Mouse (Mus musculus): ENCODE results near the gene Smco2.

The Smco2 gene

DNA sequence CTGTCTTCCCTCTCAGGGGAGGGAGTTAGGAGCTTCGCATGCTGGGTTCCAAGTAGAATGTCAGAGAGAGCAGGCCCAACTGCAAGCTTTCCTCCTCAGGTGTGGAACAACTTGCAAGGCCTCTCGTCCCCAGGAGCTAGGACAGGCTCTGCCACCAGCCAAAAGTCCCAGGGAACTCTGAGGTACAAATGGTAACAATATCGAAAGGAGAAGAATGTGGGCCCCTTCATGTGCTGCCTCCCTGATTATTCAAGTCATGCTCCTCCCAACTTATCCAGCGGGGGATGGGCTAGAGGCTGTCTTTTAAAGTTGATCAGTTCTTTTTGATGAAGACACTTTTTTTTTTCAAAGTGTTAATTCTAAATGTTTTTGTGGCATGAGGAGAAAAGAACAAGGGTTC is at the start of gene Smco2:
Smco2 (plus strand) TSS at position 55 of the 400 bp plus-strand sequence.
- DNase-seq (ENCODE audit: extremely low read depth, insufficient read length, low spot score): no peak

DNA sequence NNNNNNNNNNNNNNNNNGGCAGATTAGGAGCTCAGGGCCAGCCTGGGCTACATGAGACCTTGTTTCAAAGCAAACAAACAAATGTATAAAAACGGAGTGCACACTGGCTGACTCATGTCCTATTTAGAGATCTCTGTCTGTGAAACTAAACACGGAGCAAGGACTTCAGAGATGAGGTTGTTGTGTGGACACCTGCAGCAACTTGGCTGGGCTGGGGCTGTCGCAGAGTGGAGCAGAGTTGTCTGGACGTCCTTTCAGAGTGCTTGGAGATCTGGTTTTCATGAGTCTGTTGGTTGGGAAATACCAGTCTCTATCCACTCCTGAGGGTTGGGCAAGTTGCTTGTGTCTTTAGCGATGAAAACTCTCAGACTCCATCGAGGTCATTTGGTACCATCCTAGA is 39.9 kb upstream of the Smco2 start:
- no peak for DNase-seq (ENCODE audit: extremely low read depth, insufficient read length, low spot score)

DNA sequence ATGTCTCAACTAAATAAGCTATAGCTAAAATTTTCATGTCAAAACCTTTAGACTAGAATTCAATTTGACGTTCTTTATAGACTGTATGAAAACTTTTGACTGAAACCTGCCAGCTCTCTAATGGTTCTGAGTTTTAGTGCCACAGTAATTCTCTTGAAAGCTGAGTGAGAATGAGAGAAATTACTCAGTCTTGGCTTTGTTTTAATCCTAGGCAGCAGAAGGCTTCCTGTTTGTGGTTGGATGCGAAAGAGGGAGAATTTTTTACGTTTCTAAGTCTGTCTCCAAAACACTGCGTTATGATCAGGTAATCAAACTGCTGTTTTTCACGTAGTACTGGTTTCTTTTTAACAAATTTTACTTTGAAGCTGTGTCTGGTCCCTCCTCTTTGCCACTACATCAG is 36.9 kb upstream of the Smco2 start:
- no peak for DNase-seq (ENCODE audit: extremely low read depth, insufficient read length, low spot score)

DNA sequence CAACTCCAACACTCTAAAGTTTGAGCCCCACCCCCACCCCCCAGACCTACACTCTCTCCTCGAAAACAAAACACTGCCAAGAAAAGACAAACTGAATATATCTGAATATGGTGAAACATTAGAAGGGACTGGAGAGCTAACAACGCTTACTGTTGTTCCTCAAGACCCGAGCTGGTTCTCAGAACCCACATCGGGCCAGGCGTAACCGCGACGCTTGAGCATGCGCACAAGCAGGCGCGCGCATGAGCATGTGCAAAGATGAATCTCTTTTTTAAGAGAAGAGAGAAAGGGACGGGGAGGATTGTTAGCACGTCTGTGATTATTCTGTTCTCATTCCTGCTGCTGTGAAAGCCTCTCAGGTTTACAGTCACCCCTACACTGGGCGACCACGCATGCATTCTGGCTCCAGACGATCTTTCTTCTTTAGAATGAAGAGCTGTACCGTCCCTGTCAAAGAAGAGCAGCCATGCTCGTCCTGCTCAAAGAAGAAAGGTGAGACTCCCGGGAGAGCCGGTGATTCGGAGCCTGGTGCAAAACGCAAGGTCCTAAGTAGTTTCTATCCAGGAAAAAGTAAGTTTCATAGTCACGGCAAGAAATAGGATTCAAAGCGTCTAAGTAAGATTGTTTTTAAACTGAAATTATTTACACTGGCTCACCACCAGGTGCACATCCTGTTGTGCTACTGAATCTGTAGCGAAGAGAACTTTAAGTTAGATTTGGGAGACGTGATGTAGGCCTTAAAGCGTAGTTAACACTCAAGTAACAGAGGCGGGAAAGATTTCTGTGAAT is 29.5 kb upstream of the Smco2 start:
- no peak for DNase-seq (ENCODE audit: extremely low read depth, insufficient read length, low spot score)

DNA sequence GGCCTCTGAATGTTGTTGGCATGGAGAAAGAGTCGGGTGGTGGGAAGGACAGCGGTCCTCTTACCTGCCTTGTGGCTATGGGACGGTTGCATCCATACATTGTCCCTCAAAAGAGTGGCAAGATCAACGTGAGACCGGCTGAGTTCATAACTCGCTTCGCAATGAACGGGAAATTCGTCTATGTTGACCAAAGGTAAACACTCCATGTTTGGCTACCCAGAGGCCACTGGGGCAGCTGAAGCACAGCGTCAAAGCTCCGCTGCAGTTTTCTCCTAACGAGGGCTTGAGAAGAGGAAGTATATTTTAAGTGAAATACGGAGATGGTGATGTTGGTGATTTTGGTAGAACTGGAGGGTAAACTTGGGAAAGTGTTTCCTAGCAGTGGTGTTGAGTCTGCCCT is 27.9 kb upstream of the Smco2 start:
- DNase-seq (ENCODE audit: extremely low read depth, insufficient read length, low spot score): no peak

DNA sequence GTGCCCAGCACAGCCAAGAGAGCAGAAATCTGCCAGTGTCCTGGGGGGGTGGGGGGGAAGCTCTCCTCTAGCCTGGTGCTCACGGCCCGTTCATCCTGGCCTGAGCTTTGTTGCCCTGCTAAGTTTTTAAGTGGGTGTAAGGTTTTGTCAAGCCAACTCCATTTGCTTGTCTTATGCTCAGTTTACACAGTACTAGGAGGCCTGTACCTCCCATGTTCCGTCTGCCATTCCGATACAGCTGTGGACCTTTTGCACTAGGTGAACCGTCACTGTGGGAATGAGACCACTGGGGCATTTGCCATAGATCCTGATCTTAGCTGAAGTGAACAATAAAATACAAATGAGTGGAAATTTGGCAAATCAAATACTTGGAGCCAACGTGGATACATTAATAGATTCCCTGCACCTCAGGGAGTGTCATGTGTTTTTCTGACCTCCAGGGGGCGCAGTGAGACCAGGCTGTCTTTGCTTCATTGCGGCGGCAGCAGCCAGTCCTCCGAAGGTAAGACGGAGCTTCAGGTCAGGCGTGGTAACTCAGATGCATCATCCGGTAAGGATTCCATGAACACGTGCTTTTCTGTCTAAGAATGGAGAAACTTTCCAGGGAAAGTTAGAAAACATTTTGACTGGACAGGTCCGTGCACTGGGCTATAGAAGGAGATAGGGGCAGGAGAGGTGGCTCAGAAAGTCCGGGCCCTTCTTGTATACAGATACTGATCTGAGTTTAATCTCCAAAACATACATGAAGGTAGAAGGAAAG is 25.0 kb upstream of the Smco2 start:
- no peak for DNase-seq (ENCODE audit: extremely low read depth, insufficient read length, low spot score)

DNA sequence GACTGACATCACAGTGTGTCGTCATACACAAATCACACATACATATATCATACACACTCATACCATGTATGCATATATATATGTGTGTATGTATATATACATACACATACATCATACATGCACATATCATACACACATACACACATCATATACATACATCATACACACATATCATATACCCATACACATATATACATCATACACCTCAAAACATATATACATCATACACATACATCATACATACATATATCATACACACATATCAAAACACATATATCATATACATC is 24.5 kb upstream of the Smco2 start:
- no peak for DNase-seq (ENCODE audit: extremely low read depth, insufficient read length, low spot score)

DNA sequence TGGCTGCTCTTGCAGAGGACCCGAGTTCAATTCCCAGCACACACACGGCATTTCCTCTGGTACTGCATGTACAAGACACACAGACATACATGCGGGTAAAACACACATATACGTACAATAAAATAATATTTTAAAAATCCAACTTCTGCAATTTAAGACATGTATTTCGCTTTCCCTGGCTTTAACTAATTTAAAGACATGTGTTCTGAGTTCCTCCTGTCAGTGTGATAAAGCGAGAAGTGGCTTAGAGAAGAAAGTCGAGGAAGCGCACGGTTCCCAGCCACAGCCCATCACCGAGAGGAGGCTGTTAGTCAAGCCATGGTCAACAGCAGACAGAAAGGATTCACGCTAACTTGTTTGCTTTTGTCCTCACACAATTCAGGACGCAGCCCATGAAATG is 18.6 kb upstream of the Smco2 start:
- DNase-seq (ENCODE audit: extremely low read depth, insufficient read length, low spot score): no peak

DNA sequence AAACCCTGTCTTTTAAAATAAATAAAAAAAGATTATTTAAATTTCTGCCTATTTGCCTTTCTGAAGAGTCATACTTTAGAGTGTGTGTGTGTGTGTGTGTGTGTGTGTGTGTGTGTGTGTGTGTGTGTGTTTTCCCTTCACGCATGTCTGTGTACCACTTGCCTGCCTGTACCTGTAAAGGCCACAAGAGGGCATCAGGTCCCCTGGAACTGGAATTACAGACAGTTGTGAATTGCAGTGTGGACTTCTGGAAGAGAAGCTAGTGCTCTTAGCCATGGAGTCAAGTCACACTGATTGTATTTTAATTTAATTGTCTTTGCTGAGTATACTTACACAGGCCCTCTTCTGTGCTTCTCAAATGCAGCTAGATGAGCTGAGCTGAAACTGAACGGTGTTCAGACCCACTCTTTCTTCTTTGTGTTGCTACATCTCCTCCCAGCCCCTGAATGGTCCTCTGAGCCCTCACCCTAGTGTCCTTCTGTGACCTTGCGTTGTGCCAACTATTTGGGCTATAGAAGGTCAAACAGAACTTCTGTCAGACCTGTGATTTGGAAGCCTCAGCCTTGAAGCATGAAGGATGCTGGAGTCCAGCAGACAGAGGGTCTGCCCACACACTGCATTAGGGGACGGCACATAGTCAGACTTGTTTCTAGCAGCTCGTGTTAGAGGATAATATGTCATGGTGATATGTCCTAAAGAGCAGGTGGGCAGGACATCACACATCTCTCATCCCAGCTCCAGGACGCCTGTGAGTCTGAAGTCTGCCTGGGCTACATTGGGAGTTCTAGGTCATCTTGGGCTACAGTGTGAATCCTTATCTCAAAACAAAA is 16.2 kb upstream of the Smco2 start:
- DNase-seq (ENCODE audit: extremely low read depth, insufficient read length, low spot score): peak; percentile 56

DNA sequence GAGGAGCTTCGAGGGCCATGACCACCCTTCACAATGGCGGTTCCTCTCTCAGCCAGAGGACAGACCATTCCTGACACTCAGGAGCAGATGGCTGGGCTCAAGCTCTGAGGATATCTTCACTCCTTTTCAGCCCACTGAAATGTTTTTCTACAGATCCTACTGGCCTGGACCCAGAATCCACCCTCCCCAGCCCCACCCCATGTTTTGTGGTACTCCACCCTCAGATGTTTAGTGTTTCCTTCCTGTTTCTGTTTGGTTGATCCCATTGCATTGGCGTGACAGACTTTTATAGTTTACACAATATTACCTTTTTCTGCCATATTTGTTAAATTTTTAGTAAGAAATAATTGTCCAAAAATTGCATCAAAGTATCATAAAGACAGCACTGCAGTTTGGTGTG is 15.6 kb upstream of the Smco2 start:
- no peak for DNase-seq (ENCODE audit: extremely low read depth, insufficient read length, low spot score)

DNA sequence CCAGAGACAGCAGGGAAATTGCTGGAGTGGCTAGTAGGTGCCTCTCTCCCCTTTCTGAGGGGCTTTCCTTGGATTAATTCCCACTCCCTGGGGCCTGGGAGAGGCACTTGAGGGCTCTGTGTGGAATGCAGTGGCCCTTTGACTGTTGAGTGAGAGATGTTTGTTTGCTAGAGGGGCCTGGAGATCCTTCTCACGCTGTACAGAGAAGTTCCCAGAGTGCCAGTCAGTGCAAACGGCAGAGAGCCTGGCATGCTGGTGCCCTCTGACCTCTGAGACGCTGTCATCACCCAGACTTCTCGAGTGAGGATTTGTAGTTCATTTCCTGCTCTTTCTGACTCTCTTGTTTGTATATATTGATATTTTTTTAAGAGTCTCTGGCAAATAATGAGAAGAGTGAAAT is 14.1 kb upstream of the Smco2 start:
- DNase-seq (ENCODE audit: extremely low read depth, insufficient read length, low spot score): no peak

DNA sequence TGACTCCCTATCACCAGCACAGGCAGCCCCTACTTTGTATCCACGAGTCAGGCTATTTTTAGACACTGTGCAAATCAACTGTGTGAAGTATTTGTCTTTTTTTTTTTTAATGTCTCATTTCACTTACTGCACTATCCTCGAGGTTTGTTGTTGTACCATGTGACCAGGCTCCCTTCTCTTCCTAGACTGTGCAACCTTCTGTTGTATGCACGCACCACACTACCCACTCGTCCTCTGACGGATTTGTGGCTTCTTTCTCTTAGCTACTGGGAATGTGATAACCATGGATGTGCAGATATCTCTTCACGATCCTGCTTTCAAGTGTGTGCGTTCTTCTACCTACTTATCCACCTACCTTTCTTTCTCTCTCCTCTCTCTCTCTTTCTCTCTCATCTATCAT is 12.6 kb upstream of the Smco2 start:
- no peak for DNase-seq (ENCODE audit: extremely low read depth, insufficient read length, low spot score)

DNA sequence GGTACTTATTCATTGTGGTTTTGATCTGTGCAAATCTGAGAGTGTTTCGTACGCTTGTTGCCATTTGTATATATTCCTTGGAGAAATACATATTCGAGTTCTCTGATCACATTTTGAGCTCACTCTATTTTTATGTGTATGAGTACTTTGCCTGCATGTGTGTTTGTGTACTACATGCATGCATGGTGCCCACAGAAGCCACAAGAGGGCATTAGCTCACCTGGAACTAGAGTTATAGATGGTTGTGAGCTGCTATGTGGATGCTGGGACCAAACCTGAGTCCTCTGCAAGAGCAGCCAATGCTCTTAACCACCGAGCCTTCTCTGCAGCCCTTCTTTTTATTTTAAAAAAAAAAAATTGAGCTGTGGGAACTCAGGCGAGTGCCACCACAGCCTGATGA is 11.5 kb upstream of the Smco2 start:
- DNase-seq (ENCODE audit: extremely low read depth, insufficient read length, low spot score): no peak

DNA sequence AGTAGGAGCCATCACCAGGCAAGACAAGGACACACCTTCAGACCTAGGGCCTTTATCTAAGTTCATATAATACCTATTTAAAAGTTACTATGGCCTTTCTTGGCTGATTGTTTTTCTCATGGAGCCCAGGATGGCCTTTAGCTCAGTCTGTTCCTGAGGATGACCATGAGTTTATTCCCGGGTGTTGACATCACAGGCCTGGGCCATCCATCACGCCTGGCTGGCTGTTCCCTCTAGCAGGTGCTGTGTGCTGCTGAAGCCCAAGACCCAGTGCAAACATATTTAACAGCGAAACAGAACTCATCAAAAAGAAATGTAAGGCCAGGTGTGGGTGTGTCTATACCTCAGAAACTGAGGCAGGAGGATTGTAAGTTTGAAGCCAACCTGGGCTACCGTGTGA is 11.0 kb upstream of the Smco2 start:
- no peak for DNase-seq (ENCODE audit: extremely low read depth, insufficient read length, low spot score)

DNA sequence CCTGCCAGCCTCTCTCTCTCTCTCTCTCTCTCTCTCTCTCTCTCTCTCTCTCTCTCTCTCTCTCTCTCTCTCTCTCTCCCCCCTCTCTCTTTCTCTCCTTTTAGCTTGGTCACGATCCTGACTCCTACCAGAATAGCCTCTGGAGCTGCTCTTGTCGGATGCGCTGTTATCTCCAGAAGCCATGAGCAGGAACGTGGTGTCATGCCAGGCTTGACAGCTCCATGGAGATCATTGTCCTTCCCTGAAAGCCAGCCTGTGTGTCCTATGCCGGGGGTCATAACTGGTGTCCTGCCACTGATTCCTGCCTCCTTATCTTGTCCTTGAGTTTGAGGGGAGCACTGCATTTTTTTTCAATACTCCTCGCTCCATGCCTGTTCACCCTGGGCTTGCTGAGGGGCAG is 5.0 kb upstream of the Smco2 start:
- DNase-seq (ENCODE audit: extremely low read depth, insufficient read length, low spot score): no peak

DNA sequence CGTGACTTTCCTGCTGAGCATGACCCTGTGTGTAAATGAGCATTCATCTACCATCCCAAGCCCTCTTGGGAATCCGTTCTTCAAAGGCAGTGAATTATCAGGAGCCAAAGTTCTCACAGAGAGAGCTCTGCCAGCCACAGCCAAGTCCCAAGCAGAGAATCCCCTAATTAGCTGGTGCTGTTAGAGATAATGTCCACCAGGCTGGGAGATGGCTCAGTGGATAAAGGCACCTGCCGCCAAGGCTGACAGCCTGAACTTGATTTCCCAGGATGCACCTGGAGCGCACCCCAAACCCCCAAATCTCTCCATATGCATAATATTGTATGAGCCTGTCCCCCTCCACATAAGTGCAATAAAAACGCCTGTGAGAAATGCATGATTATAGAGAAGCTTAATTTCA is 4.6 kb upstream of the Smco2 start:
- no peak for DNase-seq (ENCODE audit: extremely low read depth, insufficient read length, low spot score)

DNA sequence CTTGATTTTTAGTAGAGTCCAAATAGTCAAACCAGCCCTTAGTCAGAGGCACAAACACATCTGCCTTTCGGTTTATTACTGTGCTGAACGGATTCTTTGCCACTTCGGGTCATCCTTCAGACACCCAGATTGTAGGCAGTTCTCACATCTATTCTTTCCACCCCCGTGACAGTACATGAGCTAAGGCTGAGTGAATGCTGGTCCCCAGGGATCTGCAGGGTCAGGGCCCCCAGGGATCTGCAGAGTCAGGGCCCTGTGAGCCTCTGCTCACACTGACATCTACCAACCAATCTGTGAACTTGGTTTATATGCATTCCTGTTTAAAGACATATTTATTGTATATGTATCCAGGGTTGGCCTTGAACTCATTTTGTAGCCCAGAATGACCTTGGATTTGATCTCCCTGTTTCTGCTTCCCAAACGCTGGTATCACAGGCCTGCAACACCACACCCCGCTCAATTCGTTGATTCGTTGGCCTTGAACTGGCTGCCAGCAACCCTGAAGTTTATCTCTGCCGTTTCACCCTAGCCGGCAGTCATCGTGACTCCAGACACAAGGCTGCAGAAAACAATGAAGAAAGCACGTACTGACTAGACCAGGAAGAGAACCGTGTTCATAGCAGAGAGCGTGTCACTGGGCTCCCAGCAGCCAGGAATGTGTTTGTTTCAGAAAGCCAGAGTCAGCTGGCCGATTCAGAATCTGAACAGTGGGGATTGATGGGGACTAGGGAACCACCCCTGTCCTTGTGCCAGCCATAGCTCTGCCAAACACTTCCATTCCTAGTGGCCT is 3.7 kb upstream of the Smco2 start:
- DNase-seq (ENCODE audit: extremely low read depth, insufficient read length, low spot score): no peak

DNA sequence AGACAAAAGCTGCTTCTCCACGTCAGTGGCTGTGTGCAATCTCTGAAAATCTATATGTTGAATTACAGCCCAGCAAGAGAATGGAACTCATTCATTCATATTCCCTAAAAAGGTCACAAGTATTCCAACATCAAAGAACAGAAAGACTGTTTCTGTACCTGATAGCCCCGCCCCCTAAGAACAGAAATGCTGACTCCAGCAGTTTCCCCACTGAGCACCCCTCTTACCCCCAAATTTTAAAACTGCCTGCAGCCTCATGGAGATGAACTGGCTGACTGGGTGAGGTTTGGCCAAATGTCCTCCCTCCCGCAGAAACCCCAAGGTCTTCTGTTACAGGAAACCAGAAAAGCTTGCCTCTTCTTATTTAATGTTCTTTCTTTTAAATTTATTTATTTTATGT is 2.5 kb upstream of the Smco2 start:
- DNase-seq (ENCODE audit: extremely low read depth, insufficient read length, low spot score): no peak

DNA sequence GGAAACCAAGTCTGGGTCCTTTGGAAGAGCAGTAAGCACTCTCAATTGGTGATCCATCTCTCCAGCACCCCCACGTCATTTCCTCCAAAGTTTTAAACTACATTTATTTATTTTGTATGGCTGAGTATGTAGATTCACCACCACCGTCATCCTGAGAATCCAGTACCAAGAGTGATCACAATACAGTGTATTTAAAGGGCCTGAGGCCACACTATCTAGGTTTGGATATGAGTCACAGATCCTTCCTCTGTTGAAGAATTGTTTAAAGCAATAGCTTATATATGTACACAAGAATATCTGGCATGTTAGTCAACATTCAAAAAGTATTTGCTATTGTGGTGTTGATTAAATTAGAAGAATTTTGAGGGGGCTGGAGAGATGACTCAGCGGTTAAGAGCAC is 1.6 kb upstream of the Smco2 start:
- no peak for DNase-seq (ENCODE audit: extremely low read depth, insufficient read length, low spot score)

DNA sequence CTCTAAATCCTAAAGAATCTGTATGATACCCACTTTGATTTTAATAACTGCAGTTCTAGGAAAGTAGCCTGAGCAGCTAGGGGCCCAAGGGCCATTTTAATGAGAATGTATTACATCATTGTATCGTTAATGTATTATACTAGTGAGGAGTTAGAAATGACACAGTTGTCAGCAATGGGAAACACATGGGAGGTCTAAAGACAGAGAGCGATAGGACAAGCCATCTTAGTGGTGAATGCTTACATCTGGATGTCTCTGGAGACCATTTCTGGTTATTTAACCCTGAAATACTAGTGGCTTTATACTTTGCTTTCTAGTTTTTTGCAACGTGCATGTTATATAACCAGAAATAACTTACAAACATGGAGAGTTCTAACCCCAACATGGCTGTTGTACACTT is 2.0 kb downstream of the Smco2 start:
- DNase-seq (ENCODE audit: extremely low read depth, insufficient read length, low spot score): no peak

DNA sequence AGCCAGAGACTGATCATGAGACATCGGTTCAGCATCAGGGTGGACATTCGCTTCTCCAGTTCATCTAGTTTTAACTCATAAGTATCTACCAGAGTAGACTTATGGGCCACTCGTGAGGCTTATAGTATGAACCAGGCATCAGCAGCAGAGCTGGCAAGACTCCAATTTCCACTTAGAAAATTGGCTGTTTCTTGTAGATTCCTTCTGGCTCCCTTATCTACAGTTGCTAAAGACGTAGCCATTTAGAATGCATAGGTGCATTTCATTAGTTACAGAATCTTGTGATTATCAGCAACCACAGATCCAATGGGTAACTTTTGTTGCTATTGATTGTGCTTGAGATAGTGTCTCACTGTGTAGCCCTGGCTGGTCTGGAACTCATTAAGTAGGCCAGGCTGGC is 2.8 kb downstream of the Smco2 start:
- DNase-seq (ENCODE audit: extremely low read depth, insufficient read length, low spot score): no peak

Measured in 3134 (cell line).